Mouse (Mus musculus) heart, embryonic 14.5 days (tissue): Measurements from ENCODE around the gene 1700011L22Rik. TPM values are rescaled to one million over a fixed set of nuclear protein-coding genes. Genes with fewer than 3 reads are reported as not detected.

Source experiments
- ATAC-seq: fragments of 200-750 bp; cut with Nextera tagmentation; 2 replicates; pipeline ENCODE4 v1.8.0; 2017; ENCODE audit warnings: low read depth, moderate TSS enrichment; ENCODE audit not compliant: insufficient number of reproducible peaks, insufficient read depth, low FRiP score
- H3K27ac ChIP-seq, 2 experiments: fragments of 200-500 bp in 1 of 2; fragments of 300-500 bp in 1 of 2; sonication (generic) in 1 of 2; replicated peaks in 1 of 2; 2 replicates each; pipeline ENCODE4 v1.5.1; 2012 to 2014; ENCODE audit warnings: low read depth in 2 of 2, low read length in 2 of 2, control low read depth in 1 of 2, mild to moderate bottlenecking in 1 of 2, mixed read lengths in 1 of 2; ENCODE audit not compliant: control insufficient read depth in 1 of 2, insufficient read depth in 1 of 2
- H3K27me3 ChIP-seq: fragments of 300-500 bp; sonication (generic); 2 replicates; pipeline ENCODE4 v1.6.1; 2014; ENCODE audit warnings: mild to moderate bottlenecking, low read length, control low read depth; ENCODE audit not compliant: control insufficient read depth, insufficient read depth
- H3K36me3 ChIP-seq: fragments of 300-500 bp; sonication (generic); 2 replicates; pipeline ENCODE4 v1.6.1; 2014; ENCODE audit warnings: mild to moderate bottlenecking, control low read depth, low read length, mixed read lengths; ENCODE audit not compliant: control insufficient read depth, insufficient read depth
- H3K4me1 ChIP-seq, 2 experiments: fragments of 200-500 bp in 1 of 2; fragments of 300-500 bp in 1 of 2; sonication (generic) in 1 of 2; 2 replicates each; pipeline ENCODE4 v1.6.1; 2012 to 2014; ENCODE audit warnings: low read length in 2 of 2, control low read depth in 1 of 2, mixed read lengths in 1 of 2; ENCODE audit not compliant: control insufficient read depth in 2 of 2, insufficient read depth in 2 of 2
- H3K4me2 ChIP-seq: fragments of 300-500 bp; sonication (generic); 2 replicates; pipeline ENCODE4 v1.6.1; 2014; ENCODE audit warnings: mild to moderate bottlenecking, low read length
- H3K4me3 ChIP-seq, 2 experiments: fragments of 200-500 bp in 1 of 2; fragments of 300-500 bp in 1 of 2; sonication (generic) in 1 of 2; 2 replicates each; pipeline ENCODE4 v1.5.1; 2012 to 2014; ENCODE audit warnings: low read length in 2 of 2, mild to moderate bottlenecking in 2 of 2, control low read depth in 1 of 2, low read depth in 1 of 2, moderate library complexity in 1 of 2; ENCODE audit not compliant: control insufficient read depth in 1 of 2, insufficient read depth in 1 of 2
- H3K9ac ChIP-seq: fragments of 300-500 bp; sonication (generic); 2 replicates; pipeline ENCODE4 v1.6.1; 2014; ENCODE audit warnings: mild to moderate bottlenecking, low read length
- H3K9me3 ChIP-seq: fragments of 300-500 bp; sonication (generic); 2 replicates; pipeline ENCODE4 v1.6.1; 2016; ENCODE audit warnings: low read length, control low read depth; ENCODE audit not compliant: control insufficient read depth
- WGBS: fragments of 180-500 bp; shearing (Covaris S2); extraction: QIAGEN DNeasy Blood & Tissue Kit; methylation state at CpG from one replicate; pipeline ENCODE4 v1.1.7; 2014; 5-methylcytosine and 5-hydroxymethylcytosine counted together
- polyA plus RNA-seq: library from polyadenylated mRNA; unstranded; fragments of >200 nt; fragmentation: Nextera tagmentation; extraction: Ambion mirVana; gene quantifications from 2 replicates; pipeline ENCODE4 v1.2.1, GENCODE M21; 2014

1700011L22Rik gene
- polyA plus RNA-seq, 1 experiment from 2014 or later = not detected

GRCm38 (mm10) chr8:79222106-79222751 lies 26.1 kb downstream of the 1700011L22Rik start:
- H3K27ac ChIP-seq = peak overlapping the region in 1 of 2 experiments; percentile 39; a peak in 1 of 4 replicates
- no peaks in the 10 kb centered on the region for H3K27me3 ChIP-seq
- no peak overlapping the region for H3K9ac ChIP-seq
- H3K4me2 ChIP-seq = no peak overlapping the region
- H3K4me3 ChIP-seq = no peak overlapping the region
- WGBS = 51% methylated on average over 5 of the region's 5 CpGs
- H3K9me3 ChIP-seq = no peaks in the 10 kb centered on the region
- peaks cover 8 to 14% of the 10 kb centered on the region in 2 experiments for H3K4me1 ChIP-seq
- no peak for ATAC-seq
- no peaks in the 10 kb centered on the region for H3K36me3 ChIP-seq

- Histone ChIP-seq H3K27me3 (no peaks in the 10 kb centered on the region), H3K4me2 (no peak overlapping the region), H3K27ac (no peak overlapping the region), H3K9ac (no peak overlapping the region), H3K4me3 (no peak overlapping the region), H3K4me1 (peaks cover 31 to 35% of the 10 kb centered on the region in 2 experiments), H3K9me3 (0 out of 2 replicates have a peak, but pooled peaks cover 3% of the 10 kb centered on the region), H3K36me3 (no peaks in the 10 kb centered on the region)
- WGBS = 71% methylated on average over 9 of the region's 9 CpGs
- no peak for ATAC-seq
Measured at GRCm38 (mm10) chr8:79211630-79212029, 36.7 kb downstream of the 1700011L22Rik start.

GRCm38 (mm10) chr8:79209641-79210358 lies 38.6 kb downstream of the 1700011L22Rik start:
- Histone ChIP-seq H3K27ac (peak overlapping the region; percentile 87 to 93), H3K9me3 (0 out of 2 replicates have a peak, but pooled peaks cover 3% of the 10 kb centered on the region), H3K4me2 (peak overlapping the region; percentile 61), H3K9ac (peak overlapping the region; percentile 69), H3K36me3 (no peaks in the 10 kb centered on the region), H3K4me3 (peak overlapping the region; percentile 18 to 28; a peak in 3 of 4 replicates), H3K4me1 (peaks cover 32 to 36% of the 10 kb centered on the region in 2 experiments), H3K27me3 (no peaks in the 10 kb centered on the region)
- ATAC-seq = peak; percentile 63
- 5% methylated on average over 27 of the region's 27 CpGs for WGBS

- peak overlapping the region; percentile 61 for H3K4me2 ChIP-seq
- H3K4me1 ChIP-seq = peaks cover 32 to 36% of the 10 kb centered on the region in 2 experiments
- peak; percentile 85 for ATAC-seq
- no peaks in the 10 kb centered on the region for H3K9me3 ChIP-seq
- H3K27ac ChIP-seq = peak overlapping the region; percentile 87 to 93
- WGBS = 12% methylated on average over 15 of the region's 15 CpGs
- no peaks in the 10 kb centered on the region for H3K36me3 ChIP-seq
- no peaks in the 10 kb centered on the region for H3K27me3 ChIP-seq
- H3K4me3 ChIP-seq = peak overlapping the region in 1 of 2 experiments; percentile 4; a peak in 1 of 4 replicates
- H3K9ac ChIP-seq = peak overlapping the region; percentile 69
Measured at GRCm38 (mm10) chr8:79208691-79209640, 39.4 kb downstream of the 1700011L22Rik start.

GRCm38 (mm10) chr8:79208181-79208580 lies 40.2 kb downstream of the 1700011L22Rik start:
- peak overlapping the region; percentile 47 to 93; a peak in 3 of 4 replicates for H3K27ac ChIP-seq
- H3K9me3 ChIP-seq = no peaks in the 10 kb centered on the region
- 55% methylated on average over 3 of the region's 3 CpGs for WGBS
- H3K4me3 ChIP-seq = no peak overlapping the region
- H3K9ac ChIP-seq = 0 out of 2 replicates have a peak overlapping the region, but pooled peaks have one; percentile 69
- no peaks in the 10 kb centered on the region for H3K36me3 ChIP-seq
- no peaks in the 10 kb centered on the region for H3K27me3 ChIP-seq
- H3K4me2 ChIP-seq = no peak overlapping the region
- H3K4me1 ChIP-seq = peaks cover 32 to 36% of the 10 kb centered on the region in 2 experiments
- ATAC-seq = no peak

- ATAC-seq = no peak
- Histone ChIP-seq H3K9ac (no peak overlapping the region), H3K36me3 (no peaks in the 10 kb centered on the region), H3K9me3 (no peaks in the 10 kb centered on the region), H3K4me3 (no peak overlapping the region), H3K4me2 (no peak overlapping the region), H3K27me3 (no peaks in the 10 kb centered on the region), H3K27ac (peak overlapping the region; percentile 66 to 93), H3K4me1 (peaks cover 32 to 36% of the 10 kb centered on the region in 2 experiments)
- 36% methylated on average over 4 of the region's 4 CpGs for WGBS
Measured at GRCm38 (mm10) chr8:79206895-79207294, 41.5 kb downstream of the 1700011L22Rik start.
